Mouse (Mus musculus) CD4-positive helper T cell, adult 2 months (primary cell): ENCODE results near the gene Tnni3.
A peak's percentile ranks its signal among the peaks of the same experiment; 100 is the strongest.

ENCODE experiments used
- DNase-seq: peaks from one replicate; pipeline ENCODE4 v3.0.0-alpha.2; 2012; ENCODE audit warnings: low read depth, missing footprints, low spot score

Tnni3 gene

DNA sequence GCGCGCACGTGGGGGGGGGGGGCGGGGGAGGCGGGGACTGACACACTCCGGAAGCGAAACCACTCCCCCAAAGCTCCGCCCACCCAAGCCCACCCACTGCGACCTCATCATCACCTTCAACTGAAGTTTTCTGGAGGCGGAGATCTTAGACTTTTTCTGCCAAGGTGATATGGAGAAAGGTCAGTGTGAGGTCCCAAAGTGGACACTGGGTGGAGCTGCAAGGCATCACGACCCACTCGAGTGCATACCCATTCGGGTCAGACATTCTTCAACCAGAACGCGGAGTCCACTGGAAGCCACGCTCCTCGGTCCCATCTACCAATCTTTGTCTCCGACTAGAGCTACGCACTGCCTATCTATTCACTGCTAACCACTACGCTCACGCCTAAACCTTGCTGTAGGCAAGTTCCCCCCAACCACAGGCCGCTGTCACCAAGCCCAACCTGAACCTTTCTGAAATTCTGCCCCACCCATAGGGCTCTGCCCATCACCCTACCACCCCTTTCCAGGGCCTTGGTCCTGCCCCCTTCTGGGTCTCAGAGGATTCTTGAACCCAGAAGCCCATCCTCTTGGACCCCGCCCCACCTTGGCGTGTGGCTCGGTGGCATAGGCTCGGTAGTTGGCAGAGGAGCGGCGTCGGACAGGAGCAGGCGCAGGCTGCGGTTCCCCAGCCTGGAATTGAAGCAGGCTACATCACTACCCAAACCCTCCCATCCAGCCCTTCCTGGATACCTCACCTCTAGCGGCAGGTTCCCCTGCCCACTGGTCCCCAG is 2.6 kb downstream of the Tnni3 start:
- no peak for DNase-seq

DNA sequence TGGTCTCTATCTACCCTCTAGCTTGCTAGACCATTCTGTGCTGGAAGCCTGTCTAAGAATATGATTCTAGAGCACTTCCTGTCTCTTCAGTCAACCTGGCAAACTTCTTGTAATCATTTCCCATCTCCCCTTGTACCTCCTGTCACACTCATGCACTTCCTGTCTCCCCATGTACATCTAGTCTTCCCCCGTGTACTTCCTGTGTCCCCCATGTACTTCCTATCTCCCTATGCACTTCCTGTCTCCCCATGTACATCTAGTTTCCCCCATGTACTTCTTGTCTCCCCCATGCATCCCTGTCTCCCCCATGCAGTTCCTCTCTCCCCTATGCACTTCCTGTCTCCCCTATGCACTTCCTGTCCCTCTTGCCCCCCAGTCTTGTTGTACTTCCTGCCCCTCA is 5.5 kb downstream of the Tnni3 start:
- peak; percentile 39 for DNase-seq

DNA sequence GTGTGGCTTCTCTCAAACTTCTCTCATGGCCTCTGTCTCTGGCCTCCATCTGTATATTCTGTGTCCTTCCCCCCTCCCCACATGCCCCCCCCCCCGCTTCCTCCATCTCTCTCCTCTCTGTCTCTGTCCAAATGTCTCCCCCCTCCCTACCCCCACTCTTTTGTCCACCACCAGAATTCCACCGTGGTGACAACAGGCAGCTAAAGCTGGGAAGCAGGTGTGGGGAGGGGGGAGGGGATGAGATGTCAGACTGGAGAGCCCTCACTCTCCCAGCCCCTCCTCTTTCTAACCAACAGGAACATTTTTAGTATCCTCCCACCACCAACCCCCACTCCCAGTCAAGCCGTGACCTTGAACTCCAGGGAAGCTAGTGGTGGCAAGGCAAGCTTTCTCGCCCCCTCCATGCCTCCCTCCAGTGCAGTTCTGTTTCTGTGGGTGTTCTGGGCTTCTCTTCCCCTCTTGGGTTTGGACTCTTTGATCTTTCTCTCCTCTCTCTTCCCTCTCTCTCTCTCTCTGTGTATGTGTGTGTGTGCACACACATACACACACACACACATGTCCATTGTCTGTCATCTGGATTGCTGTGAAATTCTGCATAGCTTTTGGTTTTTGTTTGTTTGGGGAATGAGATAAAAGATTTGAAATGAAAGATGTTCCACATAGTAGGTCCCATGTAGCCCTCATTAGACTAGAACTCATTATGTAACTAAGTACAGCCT is 7.5 kb downstream of the Tnni3 start, which contains the start of gene Tnnt1:
Gene Tnnt1, minus strand, starts transcription at position 51 of the 719 bp plus-strand sequence.
- DNase-seq = no peak

DNA sequence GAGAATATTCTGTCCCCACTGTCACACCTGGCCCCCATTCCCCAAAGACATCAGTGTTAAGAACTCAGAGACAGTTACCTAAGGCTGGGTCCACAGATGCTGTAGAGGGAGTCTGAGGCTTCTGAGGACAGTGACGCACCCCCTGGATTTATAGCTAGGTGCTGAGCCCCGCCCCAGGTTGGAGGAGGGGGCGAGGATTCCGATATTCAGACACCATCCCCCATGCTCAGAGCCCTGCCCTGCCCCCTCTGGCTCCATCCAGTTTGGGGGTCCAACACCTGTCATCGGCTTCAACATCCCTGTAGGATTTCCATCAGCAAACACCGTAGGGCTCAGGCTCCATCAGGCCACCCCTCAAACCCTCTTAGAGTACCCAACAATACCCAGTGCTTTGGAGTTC is 8.2 kb downstream of the Tnni3 start:
- no peak for DNase-seq

DNA sequence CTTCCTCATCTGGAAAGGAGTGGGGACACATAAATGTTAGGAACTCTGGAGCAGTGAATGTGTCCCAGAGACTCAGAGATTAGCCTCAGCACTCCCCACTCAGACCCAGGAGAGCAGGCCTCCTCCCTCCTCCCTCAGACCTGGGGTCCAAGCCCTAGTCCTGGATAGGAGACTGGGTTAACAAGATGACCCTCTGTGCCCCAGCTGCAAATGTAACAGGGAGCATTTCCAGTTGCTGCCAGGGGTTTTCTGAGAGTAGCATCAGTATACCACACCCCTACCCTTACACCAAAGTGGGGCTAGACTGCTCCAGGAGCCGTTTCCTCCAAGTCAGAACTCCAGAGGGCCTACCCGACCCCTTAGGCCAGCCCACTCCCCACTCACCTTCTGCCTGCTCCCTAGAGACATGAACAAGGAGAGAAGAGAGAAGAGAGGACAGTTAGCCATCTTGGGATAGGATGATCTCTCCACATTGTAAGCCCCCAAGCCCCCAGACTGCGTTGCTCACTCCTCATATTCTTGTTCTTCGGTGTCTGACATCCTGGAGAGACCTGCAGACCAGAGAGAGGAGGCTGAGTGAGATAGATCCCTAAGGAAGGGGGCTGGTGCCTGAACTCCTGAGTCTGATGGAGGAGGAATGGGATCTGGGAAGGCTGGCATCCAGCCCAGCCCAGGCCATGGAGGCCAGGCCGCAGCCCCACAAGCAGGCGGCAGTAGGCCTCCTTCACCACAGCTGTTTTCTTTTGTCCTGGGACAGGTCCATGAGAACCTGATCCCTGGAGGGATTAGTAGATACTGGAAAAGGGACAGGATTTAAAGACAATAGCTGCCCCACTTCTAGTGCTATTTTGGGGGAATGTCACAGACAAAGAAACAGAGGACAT is 10.0 kb downstream of the Tnni3 start:
- DNase-seq = no peak

DNA sequence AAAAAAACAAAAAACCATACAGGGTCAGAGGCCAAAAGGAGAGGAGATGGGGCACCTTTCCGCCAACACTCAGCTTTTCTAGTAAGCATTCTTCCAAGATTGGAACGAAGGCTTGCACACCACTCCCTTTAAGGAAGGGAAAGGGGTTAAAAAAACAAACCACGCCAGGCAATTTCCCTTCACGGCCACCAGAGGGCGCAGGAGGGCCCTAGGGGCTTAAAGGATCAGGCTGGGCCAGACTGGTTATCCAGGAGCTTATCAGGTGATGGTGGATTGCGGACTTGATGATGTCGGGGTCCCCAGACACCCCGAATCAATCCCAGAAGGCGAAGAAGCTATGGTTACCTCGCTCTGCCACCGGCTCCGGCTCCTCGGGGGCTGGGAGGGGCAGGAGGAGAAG is 10.8 kb downstream of the Tnni3 start:
- DNase-seq = peak; percentile 70

DNA sequence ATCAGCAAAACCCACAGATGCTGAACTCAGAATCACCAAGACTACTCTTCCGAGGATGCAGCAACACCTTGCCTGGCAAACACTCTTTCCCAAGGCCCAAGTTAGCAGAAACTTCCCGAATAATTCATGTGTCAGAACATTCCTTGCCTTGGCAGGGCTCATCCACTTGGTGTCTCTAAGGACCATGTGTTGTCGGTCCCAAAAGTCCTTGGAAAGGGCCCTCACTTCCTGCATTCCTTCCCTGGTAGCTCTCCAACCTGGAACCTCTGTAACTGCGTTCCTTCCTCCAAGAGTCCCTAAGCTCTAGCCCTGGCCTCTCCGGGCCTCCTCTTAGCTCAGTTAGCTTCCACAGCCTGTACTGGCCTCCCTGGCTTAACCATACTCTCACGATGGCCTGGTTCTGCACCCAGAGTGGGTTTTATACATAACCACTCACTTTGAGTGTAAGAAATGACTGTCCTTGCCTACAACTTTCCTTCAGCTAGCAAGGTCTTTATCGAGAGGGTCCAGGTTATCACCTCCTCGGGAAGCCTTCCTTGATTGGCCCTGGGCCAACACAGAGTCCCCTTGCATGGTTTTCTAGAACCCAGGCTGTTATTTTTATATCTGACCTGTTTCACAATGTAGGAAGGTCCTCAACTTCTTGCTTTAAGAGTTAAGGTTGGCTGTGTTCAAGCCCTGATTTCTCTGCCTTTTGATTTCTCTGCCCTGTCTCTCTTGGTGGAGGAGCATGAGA is 12.4 kb downstream of the Tnni3 start:
- DNase-seq = no peak

DNA sequence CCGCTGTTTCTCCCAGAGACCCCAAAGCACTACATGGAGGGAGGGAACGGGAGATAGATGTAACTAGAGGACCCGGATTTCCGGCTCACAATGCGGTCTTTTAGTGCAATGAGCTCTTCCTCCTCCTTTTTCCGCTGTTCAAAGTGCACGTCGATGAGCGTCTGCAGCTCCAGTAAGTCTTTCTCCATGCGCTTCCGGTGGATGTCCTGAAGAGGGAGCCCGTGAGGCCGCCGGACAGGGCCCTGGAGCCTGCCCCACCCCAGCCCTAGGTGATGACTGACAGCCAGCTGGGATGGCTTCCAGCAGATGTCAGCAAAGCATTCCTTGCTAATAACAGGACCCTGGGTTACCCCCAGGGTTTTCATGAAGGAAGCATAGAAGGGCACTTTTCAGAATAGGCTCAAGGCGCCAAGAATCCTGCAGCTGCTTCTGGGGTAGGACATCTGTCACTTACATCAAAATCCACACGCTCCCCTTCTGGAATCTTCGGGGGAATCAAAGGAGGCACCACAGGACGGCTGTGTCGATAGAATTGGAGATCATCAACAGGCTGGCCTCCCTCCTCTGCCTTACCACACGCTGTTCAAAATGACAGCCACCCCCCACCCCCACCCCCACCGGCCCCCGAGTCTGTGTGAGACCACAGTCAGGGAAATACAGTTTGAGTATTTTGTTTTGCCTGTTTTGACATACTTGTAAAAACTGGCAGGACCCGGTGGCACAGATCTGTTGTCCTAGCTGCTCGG is 14.0 kb downstream of the Tnni3 start:
- DNase-seq = peak; percentile 82

DNA sequence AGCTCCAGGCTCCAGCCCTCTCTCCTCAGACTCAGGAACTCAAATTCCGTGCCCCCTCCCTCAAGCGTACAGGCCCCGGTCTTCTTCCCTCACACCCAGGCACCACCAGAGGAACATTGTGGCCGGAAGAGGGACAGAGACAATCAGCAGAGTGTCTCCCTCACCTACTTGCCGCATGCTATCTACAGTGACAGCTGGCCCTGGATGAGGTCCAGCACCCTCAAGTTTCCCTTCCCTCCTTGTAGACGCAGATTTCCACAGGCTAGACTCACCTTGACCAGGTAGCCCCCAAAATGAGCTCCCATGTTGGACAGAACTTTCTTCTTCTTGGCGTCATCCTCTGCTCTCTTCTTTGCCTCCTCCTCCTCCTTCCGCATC is 15.3 kb downstream of the Tnni3 start:
- no peak for DNase-seq

DNA sequence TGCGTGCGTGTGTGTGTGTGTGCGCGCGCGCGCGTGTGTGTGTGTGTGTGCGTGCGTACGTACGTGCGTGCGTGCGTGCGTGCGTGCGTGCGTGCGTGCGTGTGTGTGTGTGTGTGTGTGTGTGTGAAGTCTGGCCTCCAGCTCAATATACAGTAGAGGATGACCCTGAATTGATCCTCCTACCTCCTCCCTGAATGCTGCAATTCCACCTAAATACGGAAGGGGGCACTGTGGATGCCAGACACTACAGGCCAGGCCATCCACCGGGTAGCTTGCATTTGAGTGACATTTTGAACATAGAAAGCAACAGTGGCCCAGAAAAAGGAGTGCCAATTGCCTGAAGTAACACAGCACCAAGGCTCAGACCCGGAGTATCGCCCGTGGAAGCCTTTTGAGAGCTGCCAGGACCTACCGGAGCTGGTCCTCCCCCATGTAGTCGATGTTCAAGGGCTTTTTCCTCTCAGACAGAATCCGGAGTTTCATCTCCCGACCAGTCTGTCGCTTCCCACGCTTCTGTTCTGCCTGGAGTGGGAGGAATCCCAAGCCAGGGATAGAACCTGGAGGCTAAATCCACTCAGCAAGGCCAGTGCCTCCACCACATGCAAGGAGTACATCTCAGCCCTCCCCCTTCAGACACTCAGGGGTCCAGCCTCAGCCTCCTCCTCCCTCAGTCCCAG is 15.8 kb downstream of the Tnni3 start:
- DNase-seq = peak; percentile 24

DNA sequence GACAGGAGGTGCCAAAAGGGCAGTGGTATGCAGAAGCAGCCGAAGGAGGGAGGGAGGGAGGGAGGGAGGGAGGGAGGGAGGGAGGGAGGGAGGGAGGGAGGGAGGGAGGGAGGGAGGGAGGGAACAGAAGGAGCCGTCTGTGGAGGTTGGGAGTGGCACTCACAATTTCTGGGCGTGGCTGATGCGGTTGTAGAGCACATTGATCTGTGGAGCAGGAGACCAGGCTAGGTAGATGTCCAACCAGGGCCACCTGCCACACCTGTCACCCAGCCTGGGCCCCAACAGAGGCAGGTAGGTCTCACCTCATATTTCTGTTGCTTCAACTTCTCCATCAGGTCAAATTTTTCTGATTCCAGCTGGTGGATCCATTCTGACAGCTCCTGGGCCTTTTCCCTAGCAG is 16.8 kb downstream of the Tnni3 start:
- DNase-seq = no peak

DNA sequence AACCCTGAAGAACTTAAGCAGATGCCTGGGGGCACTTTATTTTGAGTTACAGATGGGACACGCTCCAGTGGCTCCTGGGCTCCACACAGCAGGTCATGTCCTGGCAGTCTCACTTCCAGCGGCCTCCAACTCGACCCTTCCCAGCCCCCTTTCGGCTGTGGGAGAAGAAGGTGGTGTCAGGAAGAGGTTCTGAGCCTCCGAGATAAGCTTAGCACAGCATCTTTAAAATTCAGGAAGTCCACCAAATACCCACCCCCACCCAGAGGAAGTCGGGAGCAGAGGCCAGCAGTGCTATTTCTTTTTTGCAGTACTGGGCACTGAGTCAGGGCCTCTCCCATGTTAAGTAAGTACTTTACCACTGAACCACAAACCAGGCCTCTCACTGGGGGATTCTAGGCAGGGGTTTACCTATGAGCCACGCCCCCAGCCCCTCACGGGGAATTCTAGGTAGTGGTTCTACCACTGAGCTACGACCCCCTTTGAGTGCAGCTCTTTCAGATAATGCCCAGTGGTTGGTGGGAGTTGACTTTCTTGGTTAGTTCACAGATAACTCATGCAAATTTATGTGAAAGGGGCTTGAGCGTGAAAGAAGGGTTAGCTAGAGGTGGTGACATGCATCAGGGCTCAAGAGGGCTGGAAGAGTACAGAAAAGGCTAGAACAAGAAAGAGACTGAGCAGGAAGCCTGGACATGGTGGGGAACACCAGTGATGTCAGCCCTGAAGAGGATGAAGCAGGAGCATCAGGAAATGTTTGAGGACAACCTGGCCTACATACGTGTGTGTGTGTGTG is 19.2 kb downstream of the Tnni3 start:
- no peak for DNase-seq

DNA sequence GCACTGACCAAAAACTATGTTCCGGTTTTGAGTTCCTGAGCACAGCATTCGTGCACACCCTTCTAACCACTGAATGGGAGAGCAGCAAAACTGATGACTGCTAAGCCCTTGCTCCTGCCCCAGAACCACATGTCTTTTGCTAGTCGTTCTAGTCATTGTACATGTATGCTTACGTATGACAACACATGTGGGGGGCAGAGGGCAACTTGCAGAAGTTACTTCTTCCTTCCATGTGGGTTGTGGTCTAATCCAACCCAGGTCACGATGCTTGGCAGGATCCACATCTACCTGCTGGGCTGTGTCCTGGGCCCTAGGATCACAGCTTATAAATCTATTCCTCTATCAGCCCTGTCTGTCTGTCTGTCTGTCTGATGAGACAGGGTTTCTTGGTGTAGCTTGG is 20.2 kb downstream of the Tnni3 start:
- no peak for DNase-seq

DNA sequence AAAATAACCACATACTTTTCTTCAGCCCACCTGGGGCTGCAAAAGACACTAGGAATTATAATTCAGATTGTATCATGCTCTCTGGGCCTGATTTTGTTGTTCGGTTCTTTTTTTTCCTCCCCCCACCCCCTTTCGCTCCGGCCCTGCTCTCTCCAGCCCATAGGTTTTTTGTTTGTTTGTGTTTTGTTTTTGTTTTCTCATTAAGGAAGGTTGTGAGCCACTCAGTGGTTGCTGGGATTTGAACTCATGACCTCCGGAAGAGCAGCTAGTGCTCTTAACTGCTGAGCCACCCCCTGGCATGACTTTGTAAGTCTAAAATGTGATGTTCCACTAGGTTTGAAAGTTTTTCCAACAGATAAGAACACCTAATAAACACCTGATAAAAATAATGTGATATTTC is 20.9 kb downstream of the Tnni3 start:
- no peak for DNase-seq

DNA sequence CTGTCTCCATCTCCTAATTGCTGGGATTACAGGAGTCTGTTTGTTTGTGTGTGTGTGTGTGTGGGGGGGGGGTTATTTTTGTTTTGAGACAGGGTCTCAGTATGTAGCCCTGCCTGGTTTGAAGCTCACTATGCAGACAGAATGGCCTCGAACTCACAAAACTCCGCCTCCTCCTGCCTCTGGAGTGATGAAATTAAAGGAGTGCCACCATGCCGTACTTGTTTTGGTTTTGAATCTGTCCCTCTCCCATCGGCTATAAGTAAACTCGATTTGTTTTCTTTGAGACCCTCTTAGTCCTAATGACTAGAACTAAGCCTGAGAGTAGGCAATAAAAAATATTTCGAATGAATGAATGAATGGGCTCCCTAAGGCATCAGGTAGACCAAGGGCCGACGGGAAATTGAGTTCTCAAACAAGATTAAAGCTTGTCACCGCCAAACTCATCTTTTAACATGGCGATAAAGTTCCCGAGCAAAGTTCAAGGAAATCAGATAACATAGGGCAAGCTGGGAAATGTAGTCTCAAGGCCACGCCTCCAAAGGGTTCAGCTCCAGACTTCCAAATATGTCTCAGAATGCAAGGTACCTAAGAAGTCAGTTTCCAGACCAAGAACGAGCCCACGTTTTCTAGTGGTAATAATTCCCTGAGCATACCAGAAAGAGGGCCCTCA is 21.5 kb downstream of the Tnni3 start:
- DNase-seq = peak; percentile 19

DNA sequence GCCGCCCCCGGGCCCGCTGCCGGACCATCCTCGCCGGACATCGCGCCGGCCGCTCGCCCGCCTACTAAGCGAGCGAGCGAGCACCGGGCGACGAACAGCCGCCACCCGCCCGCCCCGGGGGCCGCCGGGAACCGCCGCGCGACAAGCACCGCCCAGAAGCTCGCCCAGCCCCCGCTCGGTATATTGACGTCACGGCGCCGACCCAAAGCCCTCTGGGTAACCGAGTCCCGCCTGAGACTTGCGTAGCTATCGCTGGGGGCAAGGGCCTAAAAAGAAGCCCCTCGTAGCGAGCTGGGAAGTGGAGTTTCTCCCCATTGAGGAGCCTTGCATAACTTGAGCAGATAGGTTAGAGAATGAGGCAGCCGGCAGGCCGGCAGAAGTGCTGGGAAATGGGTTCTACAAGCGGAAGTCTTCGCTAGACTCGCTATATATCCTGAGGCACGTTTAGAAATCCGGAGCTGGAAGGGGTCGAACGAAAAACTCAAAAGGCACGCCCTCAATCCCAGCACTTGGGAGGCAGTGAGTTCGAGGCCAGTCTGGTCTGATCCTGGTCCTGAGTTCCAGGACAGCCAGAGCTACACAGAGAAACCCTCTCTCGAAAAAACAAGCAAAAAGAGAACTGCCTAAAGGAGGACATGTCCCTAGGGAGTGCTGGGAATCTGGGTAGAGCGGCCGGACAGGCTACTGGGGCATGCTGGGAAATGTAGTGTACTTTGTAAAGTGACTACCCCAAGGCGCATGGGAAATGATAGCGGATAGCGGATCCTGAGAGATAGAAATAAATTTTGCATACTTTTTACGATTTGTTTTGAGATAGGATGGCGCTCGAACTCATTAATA is 22.3 kb downstream of the Tnni3 start, which contains the start of gene Ppp1r12c:
Gene Ppp1r12c, minus strand, starts transcription at position 123 of the 840 bp plus-strand sequence.
- peak; percentile 92 for DNase-seq

DNA sequence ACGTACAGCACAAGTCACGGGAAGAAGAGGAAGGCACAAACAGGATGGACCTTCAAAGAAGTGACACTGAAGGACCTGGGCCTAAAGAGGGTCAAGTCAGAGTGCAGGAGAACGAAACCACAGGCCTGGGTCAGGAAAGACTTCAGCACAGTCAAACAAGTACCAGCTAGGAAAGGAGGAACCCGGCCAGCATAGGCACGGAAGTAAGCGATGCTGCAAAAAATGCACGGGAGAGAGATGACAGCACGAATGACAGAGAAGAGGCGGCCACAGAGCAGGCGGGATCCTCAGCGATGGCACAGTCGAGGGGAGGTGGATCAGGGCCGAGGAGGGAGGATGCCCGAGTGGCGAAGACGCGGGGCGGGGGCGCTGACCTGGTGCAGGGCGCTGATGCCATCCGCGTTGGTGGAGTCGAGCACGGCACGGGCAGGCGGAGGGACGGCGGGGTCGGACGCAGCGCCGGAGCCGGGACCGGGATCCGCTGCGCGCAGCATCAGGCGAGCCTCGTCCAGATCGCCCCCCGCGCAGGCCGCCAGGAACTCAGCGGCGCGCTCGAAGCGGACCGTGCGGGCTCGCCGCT is 23.0 kb downstream of the Tnni3 start:
- peak; percentile 71 for DNase-seq
